Mouse (Mus musculus): ENCODE results near the gene Rbm28.

Gene Rbm28

GRCm38 (mm10) chr6:29084401-29084800 lies 80.4 kb downstream of the Rbm28 start:
- in situ Hi-C loops (cut with MboI, MseI): no loop called here

GRCm38 (mm10) chr6:29082776-29083354 lies 81.9 kb downstream of the Rbm28 start:
- in situ Hi-C loops (cut with MboI, MseI): no loop called here

- in situ Hi-C loops (cut with MboI, MseI): no loop called here
Observed at GRCm38 (mm10) chr6:29081826-29082363, 82.9 kb downstream of the Rbm28 start.

- in situ Hi-C loops (cut with MboI, MseI): no loop called here
Observed at GRCm38 (mm10) chr6:29079291-29079690, 85.5 kb downstream of the Rbm28 start.

GRCm38 (mm10) chr6:29074133-29074469 lies 90.7 kb downstream of the Rbm28 start:
- in situ Hi-C loops (cut with MboI, MseI): no loop called here
